Mouse (Mus musculus): Measurements from ENCODE around the gene Pbrm1.

Pbrm1 gene

GRCm38 (mm10) chr14:31018860-31019291 is at the start of gene Pbrm1, which contains the start of gene Gnl3:
Gene Pbrm1, plus strand, starts transcription at chr14:31019138.
Gene Gnl3, minus strand, starts transcription at chr14:31019152.
- peak; percentile 96 to 98 for DNase-seq (ENCODE audit: low spot score in 2 of 2)

GRCm38 (mm10) chr14:30974204-30974603 is 44.7 kb upstream of the Pbrm1 start:
- peak in 1 of 2 experiments; percentile 44 for DNase-seq (ENCODE audit: low spot score in 2 of 2)

DNA sequence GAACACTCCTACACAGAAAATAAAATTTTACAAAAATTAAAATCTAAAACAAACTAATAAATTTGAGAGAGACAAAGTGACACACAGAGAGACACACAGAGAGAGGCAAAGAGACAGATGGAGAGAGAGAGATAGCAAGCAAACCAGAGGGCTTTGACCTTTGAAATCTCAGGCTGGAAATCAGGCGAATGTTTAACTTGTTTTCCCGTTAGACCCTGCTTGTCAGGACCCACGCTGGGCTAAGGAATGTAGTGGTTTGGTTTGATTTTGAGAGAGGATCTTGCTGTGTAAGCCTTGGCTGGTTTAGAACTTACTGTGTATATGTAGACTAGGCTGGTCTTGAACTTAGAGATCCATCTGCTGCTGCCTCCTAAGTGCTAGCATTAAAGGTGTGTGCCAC is 42.7 kb upstream of the Pbrm1 start:
- DNase-seq (ENCODE audit: low spot score in 2 of 2) = no peak

DNA sequence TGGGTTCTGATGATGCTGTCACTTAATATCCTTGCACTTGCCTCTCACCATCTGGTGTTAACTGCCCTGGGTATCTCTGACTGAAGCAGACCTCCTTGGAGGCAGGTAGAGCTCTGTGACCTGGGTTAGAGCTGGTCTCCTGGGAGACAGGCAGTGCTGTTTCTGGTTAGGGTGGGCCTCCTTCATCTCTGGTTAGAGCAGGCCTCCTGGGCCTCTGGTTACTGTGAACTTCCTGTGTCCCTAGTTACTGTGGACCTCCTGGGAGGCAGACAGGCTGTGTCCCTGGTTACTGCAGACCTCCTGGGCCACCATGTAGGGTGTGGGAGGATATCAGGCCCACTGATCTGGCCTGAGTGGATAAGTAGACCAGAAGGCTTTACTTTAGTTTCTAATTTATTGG is 22.5 kb upstream of the Pbrm1 start:
- no peak for DNase-seq (ENCODE audit: low spot score in 2 of 2)

DNA sequence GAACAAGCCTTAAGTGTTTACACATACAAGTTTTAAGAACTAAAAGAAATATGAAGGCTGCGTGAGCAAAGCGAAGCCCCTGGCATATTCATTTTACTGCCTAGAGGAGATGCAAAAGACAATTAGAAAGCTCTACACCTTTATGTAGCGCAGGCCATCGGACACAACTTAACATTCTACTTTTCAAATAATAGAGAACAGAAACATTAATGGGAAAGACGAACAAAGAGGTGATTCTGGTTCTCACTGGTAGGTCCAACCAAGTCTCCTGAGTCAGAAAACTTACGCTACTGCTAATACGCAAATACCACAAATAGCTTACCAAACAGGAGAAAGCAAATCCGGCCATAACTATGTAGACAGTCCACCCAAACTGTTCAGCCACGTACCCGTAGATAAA is 18.6 kb upstream of the Pbrm1 start:
- no peak for DNase-seq (ENCODE audit: low spot score in 2 of 2)

GRCm38 (mm10) chr14:31000816-31001306 is 18.1 kb upstream of the Pbrm1 start:
- DNase-seq (ENCODE audit: low spot score in 2 of 2) = no peak

GRCm38 (mm10) chr14:31001307-31002205 is 17.4 kb upstream of the Pbrm1 start, which contains the start of the genes Glt8d1 and Spcs1:
Gene Glt8d1, plus strand, starts transcription at chr14:31001400.
Gene Spcs1, minus strand, starts transcription at chr14:31001672.
- DNase-seq (ENCODE audit: low spot score in 2 of 2) = peak; percentile 82 to 87

DNA sequence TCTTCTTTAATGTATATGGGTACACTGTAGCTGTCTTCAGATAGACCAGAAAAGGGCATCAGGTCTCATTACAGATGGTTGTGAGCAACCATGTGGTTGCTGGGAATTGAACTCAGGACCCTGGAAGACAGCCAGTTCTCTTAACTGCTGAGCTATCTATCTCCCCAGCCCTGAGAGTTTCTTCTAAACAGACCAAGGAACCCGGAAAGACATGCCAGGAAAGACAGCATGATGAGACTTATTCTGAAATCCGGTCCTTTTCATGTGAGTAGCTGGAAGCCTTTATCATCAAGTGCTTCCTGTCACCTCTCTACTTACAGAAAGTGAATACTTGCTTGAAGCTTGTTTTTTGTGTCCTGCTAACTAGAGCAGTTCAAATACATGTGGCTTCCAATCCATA is 14.4 kb upstream of the Pbrm1 start:
- no peak for DNase-seq (ENCODE audit: low spot score in 2 of 2)

DNA sequence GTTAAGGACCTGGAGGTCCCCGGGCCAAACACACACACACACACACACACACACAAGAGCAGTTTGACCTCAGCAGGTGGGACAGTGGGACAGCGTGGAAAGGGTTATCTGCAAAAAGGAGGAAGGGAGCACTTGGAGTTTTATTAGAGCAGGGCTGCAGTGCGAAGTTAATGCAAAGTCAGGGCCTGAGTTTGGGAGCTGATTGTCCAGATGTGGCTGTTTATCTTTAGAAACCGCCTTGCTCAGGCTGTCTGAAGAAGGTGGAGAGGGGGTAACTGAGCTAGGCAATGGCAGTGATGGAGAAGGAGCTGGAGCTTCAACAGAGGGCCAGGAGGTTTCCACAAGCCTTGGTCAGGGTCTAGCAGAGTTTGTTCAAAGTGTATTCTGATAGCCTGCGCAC is 12.2 kb upstream of the Pbrm1 start:
- no peak for DNase-seq (ENCODE audit: low spot score in 2 of 2)

GRCm38 (mm10) chr14:31011588-31011987 is 7.3 kb upstream of the Pbrm1 start:
- no peak for DNase-seq (ENCODE audit: low spot score in 2 of 2)

DNA sequence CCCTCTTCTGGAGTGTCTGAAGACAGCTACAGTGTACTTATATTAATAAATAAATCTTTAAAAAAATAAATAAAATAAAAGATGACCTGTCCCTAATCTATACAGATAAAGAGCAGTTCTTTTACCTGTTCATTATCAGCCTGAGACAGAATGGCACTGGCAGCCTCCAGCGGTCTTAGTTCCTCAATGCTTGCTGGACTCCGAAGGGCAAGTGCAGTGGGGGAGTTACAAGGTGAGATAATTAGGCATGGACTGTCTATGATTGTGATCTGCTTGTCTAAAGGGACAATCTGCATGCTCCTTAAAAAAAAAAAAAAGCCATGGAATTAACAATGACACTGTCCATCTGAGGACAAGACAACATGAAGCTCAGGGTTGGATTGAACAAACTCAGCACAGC is 5.0 kb upstream of the Pbrm1 start:
- no peak for DNase-seq (ENCODE audit: low spot score in 2 of 2)

DNA sequence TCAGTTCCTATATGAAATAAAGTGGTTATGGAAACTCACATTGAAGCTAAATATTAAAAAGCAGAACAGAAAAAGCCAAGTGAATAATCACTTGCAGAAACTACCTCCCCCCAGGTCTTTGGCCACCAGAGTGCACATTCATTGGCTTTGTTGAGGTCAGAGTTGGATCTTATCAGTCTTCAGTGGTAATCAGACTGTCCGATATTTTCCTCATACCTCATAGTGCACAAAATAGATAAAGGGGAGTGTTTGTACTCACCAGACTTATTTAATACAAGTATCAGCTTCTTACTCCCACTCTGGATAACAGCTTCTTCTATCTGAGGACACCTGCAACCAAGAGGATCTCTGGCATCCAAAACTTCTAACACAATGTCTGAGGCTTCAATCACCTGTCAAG is 2.9 kb upstream of the Pbrm1 start:
- no peak for DNase-seq (ENCODE audit: low spot score in 2 of 2)

GRCm38 (mm10) chr14:31017854-31018253 is 1.1 kb upstream of the Pbrm1 start:
- DNase-seq (ENCODE audit: low spot score in 2 of 2) = no peak

- DNase-seq (ENCODE audit: low spot score in 2 of 2) = peak in 1 of 2 experiments; percentile 73
Observed at GRCm38 (mm10) chr14:31019331-31020205, 630 bp downstream of the Pbrm1 start.

DNA sequence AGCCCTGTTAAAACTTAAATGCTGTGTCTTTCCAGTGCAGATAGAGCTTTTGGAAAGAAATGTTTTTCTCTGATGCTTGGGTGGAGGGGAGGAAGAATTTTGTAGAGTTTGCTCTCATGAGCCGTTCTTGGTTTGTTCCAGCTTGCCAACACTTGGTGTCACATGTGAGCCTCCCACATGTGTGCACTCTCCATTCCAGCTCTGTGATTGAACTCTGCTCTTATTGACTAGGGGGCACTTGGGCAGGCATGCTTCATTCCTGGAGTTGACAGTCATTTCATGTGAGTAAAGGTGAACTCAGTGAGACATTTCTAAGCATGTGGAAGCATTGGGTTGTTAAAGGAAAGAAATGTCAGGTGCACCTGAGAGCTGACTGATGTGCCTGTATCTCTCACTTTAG is 3.6 kb downstream of the Pbrm1 start:
- no peak for DNase-seq (ENCODE audit: low spot score in 2 of 2)

DNA sequence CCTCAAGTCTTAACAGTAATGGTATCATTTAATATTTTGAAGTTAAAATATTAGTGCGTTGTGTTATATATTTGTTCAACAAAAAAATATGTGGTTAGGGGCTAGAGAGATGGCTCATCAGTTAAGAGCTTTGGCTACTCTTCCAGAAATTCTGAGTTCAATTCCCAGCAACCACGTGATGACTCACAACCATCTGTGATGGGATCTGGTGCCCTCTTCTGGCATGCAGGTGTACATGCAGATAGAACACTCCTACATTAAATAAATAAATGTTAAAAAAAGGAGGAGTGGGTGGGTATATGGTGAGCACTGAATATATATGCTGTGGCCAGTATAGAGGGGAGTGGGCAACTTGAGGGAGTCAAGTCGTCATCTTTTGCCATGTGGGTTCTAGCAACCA is 6.8 kb downstream of the Pbrm1 start:
- no peak for DNase-seq (ENCODE audit: low spot score in 2 of 2)

DNA sequence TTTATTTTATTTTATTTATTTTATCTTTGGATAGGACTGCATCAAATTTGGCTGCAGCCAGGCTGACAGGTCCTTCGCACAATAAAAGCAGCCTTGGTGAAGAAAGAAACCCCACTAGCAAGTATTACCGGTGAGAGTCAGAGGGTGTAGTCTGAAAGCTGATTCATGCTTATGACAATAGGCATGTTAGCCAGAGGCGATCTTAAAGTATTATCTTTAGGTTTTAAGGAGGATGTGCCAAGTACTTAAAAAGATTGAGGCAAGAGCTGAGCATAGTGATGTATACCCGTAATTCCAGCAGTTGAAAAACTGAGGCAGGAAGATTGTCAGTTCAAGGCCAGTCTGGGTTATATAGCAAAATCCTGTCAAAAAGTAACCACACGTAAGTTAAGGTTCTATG is 26.4 kb downstream of the Pbrm1 start:
- no peak for DNase-seq (ENCODE audit: low spot score in 2 of 2)

GRCm38 (mm10) chr14:31045817-31046216 is 26.9 kb downstream of the Pbrm1 start:
- DNase-seq (ENCODE audit: low spot score in 2 of 2) = no peak

DNA sequence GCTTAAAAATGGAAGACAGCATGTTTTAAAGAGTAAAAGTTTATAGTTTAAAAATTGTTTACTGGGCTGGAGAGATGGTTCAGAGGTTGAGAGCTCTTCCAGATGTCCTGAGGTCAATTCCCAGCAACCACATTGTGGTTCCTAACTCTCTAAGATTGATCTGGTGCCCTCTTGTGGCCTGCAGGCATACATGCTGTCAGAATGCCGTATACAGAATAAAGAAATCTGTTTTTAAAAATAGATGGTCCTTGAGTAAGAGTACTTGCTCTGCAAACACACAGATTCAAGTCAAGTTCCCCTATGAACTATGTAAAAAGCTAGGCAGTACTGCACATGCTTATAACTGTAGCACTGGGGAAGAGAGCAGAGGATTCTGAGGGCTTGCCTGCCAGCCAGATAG is 43.3 kb downstream of the Pbrm1 start:
- DNase-seq (ENCODE audit: low spot score in 2 of 2) = no peak

DNA sequence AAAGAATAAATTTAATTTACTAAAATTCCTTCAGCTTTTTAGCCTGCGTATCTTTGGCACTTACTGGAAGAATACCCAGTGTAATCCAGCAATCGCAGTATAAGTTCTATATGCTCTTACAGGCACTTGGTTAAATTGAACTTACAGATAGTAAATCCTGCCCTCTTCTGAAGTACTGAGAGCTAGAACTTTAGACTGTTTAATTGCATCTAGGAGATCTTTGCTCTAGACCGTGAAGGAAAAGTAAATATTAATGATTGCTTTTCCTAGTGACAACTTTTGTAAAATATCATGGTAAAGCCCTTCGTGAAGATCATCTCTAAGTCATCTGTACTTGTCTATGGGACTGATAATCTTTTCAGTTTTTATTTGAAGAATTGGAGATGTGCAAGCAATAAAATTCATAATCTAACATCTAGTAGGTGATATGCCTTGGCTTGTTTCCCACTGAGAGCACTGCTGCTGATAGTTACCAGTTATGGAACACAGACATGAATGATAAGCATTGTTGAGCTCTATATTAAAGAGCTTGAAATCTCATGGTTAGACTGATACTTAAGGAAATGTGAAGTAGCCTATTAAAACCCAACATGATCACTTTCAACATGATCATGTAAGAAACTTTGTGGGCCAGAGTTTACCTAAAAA is 50.3 kb downstream of the Pbrm1 start:
- no peak for DNase-seq (ENCODE audit: low spot score in 2 of 2)

GRCm38 (mm10) chr14:31078597-31079208 is 59.8 kb downstream of the Pbrm1 start:
- DNase-seq (ENCODE audit: low spot score in 2 of 2) = no peak

All from urinary bladder, postnatal 4 days (tissue).